Mouse (Mus musculus) layer of hippocampus, postnatal 14 days (tissue): Measurements from ENCODE around the gene Emp1. TPM values are rescaled to one million over a fixed set of nuclear protein-coding genes. Genes with fewer than 3 reads are reported as not detected.

Source experiments
- DNase-seq, 2 experiments: peaks; one replicate each; pipeline ENCODE4 v3.0.0; 2021 to 2022; ENCODE audit warnings: low spot score in 2 of 2, mixed read lengths in 1 of 2
- total RNA-seq, 2 experiments: library from RNA; stranded (reverse); gene quantifications; 2 replicates each; pipeline ENCODE4 v1.2.3; 2021

The Emp1 gene
- total RNA-seq, 2 experiments from 2014 or later: 2.8 to 6.2 TPM

DNA sequence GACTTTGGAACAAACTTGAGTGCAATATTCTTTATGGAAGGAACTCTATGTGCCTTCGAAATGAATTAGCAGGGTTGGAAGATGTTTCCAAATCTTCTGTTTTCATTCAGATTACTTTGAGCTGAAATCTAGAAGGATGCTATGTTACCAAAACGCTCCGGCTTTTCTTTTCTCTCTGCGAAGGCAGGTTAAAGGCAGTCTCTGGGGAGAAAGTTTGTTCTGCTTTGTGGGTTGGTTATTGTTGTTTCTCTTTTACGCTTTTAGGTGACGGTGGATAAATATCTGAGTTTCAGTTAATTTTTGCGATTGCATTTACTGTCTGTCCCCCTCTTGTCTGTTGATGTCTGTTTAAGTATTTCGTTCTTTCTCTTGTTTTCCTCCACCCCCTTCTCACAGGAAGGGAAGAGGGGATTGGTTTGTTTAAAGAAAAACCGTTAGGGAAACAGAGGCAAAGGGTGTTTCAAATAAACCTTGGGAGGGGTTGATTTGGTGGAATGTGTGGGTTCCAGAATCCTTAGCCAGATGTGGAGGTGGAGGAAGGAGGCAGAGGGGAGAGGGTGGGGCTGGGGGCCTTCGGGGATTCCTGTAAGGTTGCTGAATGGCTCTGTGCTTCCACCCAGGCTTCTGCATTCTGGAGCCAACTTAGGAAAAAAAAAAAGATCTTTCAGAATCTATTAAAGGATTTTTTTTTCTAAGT, 1.1 kb downstream of the Emp1 start:
- DNase-seq: no peak

DNA sequence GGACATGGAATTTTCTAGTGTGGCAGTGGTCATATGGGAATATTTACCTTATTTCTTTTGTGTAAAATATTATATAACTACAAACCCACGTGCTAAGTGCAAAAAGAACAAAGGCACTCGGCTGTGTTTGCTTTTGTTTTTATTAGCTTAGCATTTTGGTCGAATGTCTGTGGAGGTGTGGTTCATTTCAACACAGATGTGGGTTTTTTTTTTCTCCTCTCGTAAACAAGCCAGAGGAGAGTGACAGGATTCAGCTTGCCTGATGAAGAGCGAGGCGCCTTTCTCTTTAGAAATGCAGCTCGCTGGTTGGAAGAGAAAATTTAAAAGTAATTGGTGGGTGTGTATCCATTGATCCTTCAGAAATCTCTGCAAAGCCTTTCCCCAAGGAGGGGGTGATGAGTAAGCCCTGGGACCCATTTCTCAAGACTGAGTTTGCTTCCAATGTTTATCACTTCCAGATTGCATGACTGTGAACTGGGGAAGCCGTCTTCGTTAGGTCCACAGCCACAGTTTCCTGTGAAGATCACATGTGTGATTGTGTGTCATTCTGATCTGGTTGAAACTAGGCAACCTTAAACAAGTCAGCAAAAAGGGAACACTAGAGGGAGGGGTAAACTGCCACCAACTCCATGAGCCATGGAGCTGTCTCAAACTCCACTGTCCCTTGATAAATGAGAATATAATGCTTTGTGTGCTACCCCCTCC, 1.8 kb downstream of the Emp1 start:
- DNase-seq: no peak

DNA sequence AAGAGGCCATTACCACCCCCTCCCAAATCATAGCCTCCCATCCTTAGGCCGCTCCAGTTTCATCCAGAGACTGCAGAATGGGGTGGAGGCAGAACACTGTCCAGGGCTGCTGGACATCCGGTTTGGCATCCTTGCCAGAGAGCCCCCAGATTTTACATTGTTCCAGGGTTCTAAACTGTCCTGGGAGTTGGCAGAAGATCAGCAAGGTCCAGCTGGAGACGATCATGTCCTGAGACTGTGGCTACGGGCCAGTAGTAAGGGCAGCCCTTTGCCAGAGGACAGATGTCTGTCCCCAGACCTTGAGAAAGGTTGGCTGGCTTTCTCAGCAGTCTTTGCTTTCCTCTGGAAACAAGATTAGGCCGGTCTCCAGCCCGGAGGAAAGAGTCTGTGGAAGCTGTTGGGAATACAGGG, 2.6 kb downstream of the Emp1 start:
- no peak for DNase-seq

DNA sequence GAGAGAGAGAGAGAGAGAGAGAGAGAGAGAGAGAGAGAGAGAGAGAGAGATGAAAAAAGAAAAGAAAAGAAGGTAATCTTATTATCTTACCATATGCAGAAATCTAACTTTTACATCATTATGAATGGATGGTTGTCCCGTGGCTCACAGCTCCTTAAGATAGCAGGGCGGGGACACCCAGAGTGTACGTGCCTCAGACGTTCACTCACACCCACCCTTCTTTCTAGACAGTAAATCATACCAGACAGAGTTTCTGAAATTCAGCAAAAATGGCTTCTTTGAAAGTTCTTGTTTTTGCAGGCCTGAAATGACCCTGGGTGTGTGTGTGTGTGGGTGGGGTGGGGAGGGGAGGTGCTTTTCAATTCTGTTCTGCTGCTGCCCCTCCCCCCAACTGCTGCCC, 3.3 kb downstream of the Emp1 start:
- no peak for DNase-seq

DNA sequence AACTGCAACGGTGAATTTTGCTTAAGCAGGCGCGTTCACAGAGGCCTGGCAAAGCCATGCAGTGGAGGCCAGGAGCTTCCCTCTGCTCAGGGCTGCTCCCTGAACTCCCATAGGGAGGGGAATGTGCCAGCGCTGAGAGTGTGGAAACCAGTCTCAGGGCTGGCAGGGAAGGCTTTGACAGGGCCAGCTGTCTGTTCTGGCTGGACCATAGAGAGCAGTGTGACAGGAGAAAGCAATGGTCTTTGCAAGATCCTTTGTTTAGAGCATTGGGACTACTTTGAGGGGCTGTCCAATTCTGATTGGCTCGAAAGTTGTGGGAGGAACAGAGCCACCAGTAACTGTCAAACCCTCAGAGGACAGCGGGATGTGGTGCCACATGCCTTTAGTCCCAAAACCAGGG, 5.9 kb downstream of the Emp1 start:
- peak in 1 of 2 experiments; percentile 35 for DNase-seq

DNA sequence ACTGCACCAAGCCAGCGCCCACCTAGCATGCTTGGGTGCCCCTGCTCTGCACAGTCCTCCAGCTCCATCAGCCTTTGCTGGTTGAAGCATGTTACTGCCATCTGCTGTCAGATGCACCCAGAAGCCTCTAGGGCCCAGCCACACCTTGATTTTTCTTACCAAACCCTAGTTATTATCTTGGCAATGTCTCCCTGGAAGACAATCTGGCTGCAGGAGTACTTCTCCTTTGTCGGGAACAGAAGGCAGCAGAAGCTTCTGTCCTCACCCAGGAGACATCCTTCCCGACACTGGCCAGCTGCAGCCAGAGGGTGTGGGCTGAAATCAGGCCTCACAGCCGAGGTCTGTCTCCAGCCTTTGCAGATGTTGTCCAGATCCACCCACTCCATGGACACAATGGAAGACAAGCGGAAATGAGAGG, 7.2 kb downstream of the Emp1 start:
- DNase-seq: peak; percentile 45 to 47

DNA sequence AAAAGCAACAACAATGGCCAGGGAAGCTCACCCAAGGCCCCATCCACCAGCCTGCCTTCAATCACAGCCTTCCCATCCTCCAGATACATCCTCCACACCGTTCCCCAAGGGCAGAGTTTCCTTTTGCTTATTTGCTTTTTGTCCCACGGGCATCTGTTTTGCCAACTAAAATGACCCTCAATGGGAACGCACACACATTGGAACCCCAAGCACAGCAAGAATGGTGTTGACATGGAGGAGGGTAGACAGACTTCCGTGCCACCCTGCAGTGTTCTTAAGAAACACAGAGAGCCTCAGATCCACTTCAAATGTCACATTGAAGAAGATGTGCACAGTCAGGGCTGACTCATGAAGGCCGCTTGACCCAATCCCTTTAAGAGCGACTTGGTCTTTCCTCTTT, 8.6 kb downstream of the Emp1 start:
- DNase-seq: no peak

DNA sequence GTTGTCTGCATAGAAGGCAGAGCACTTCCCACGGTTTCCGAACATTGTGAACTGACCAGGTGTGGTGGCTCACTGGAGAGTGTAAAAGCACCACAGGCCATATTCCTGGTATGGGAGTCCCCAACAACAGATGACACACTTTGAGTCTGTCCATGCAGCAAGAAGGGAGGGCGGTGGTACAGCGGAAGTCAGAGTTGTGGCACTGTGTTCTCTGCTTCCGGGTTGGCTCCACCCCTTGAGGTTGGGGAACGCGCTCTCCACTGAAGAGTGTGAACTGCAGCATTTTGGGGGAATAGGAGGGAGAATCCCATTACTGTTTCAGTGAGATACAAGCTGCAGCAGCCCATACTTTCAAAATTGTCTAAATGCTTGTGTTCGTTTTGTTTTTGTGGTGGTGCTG, 11.0 kb downstream of the Emp1 start:
- DNase-seq: no peak

DNA sequence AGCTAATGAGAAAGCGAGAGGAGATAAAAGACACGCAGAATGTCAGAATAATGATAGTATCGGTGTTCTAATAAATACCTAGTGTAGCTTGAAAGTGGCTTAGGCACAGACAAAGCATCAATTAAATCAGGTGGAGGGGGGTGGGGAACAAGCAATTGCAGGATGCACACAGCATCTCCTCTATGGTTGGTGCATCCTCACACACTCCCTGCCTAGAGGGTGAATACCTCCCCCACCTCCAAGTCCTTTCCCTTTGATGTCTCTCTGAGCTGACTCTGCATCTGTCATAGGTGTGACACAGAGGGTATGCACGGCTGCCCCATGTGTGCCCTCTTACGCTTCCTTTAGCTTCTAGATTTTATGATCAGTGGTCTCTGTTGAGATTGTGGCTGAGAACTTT, 13.5 kb downstream of the Emp1 start:
- DNase-seq: no peak

DNA sequence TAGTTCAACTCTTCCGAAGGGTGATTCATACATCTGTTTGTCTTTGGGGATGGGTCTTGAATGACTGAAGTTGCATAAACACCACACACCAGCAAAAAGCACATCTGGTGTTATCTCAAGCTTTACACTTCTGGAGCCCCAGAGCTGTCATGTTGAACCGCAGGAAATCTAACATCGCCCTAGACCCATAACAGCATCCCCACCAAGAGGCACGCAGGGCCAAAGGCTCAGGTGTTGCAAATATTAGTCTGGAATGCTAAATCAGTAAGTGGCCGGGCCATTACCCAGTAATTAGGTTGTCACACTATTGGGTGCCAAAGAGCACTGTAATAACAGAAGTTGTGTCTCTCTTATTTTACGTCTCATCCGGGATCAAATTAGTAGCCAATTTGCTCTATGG, 13.9 kb downstream of the Emp1 start:
- DNase-seq: no peak

DNA sequence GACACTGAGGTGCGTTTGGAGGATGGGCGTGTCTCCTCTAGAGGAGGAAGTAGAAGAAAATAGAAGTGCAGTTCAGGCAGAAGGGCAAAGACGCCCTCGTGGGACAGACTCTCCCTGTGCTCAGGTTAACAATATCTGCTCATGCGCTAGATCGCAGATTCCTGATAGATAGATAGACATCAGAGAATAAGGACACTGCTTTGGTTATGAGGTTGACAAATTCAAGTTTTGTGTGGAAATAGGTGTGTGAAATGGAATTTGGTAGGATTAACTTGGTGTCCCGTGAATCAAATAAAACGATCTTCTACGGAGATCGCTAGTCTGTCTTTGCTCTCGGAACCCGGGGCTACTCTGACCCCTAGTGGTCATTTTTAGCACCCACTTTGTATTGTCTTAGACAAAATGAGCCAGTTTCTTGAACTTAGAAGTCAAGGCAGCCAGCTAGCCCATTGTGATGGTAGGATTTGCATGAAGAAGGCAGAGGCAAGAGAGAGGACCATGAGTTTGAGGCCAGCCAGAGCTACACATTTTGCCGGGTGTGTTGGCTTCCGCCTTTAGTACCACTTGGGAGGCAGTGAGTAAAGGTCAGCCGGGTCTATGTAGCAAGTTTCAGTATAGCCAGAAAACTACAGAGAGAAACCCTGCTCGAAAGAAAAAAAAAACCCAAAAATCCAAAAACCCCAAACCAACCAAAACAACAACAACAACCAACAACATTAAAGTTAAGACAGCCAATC, 15.4 kb downstream of the Emp1 start:
- DNase-seq: peak; percentile 50 to 78

DNA sequence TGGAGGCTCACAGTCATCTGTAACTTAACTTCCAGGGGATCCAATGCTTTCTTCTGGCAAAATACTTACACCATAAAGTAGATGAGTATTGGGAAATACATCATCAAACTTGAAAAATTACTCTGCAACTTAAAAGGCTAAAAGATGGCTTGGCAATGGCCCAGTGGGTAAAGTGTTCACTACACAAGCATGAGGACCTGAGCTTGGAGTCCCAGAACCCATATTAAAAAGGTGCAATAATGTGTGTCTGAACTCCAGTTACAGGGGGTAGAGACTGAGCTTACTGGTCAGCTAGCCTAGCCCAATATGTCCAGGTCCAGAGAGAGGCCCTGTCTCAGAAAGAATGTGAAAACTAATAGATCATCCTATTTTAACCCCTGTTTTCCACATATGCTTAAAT, 21.6 kb downstream of the Emp1 start:
- DNase-seq: no peak

DNA sequence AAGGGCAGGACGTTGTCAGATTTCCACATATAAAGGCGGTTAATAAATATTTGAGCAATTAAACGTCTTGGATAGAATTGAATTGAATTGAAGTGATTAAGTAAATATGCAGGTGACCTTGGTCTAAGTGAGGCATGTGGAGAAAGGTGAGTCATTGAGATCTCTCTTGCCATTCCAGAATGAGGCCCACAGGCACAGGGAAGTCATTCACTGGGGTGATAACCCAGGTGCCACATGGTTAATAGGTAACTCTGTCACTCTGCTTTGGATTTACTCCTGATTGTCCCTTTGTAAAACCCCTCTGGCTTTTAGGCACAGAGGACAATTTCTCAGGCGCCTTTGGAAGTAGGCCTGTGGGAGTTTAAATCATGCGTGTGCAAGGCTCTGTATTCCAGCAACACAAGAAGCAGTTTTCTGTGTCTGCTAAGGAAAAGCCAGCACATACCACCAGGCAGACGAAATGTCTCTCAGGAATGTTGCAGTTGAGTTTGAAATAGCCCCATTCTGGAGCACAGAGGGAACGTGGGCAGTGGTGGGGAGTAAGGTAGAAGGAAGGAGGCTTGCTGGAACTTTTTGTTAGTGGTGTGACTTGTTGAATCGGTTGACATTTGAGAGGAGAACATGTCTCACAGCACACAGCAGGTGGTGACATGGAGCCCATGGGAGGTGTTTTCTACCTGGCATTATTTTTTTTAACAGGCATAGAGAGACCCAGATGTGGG, 23.6 kb downstream of the Emp1 start:
- no peak for DNase-seq

DNA sequence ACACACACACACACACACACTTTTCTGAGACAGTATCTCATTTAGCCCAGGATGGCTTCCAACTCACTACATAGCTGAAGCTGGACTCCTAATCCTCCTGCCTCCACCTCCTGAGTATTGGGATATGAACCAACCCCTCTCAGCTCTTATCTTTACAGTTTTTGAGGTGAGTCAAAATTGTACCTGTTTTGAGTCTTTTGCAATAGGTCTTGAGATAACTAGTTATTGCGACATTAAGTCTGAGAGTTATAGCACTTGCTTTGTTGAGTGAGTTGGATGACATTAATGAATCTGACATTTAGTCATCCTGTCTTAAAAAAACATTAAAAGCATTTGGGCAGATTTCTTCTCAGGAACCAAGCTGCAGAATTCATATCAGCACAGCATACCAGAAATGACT, 25.3 kb downstream of the Emp1 start:
- DNase-seq: no peak

DNA sequence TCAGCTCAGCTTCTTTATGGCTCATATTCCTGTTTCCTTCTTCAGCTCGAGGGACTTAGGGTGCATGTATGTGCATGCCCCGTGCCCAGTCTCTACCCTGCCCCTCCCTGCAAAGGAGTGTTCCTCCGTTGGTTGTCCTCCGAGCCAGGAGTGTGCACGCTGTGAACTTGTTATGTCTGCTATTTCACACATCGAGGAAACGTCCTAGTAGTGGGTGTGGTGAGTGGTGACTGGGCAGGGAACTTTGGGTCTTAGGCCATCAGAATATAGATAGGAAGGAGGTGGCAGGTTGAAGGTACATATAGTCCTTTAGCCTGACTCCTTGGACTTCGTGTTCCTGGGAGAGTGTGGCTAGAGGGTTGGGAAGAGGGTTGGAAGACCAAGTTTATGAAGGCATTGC, 26.4 kb downstream of the Emp1 start:
- no peak for DNase-seq

DNA sequence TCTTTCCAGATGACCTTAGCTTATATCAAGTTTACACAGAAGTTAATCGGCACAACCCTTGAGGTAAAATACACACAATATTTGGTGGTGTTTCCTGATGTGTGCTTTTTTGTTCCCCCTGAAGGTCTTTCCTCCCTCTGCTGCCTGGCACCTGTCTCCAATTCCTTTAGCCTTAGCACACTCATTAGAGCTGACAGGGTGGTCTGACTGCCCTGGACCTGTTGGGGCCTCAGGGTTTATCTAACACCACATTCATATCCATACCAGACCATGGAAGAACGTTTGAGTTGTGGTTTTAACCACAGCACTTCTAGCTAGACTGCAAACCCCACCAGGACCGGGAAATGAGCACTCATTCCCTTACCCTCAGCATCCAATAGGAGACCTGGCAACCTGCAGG, 28.1 kb downstream of the Emp1 start:
- no peak for DNase-seq

DNA sequence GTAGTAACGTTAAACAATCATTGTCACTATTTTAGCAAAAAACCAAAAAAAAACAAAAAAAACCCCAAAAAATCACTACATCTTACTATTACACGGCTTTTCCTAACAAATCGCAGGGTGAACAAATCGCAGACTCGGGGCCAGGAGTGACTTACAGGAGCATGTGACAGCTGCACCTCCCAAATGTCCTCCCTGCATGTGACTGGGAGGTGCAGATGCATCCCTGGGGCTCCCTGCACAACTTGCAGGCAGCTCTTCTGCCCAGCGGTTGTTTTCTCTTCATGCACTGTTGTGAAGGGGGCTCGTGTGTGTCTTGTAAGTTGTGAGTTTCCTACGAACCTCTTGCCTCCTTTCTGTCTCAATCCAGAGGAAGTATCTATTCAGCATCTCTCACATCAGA, 33.0 kb downstream of the Emp1 start:
- no peak for DNase-seq

DNA sequence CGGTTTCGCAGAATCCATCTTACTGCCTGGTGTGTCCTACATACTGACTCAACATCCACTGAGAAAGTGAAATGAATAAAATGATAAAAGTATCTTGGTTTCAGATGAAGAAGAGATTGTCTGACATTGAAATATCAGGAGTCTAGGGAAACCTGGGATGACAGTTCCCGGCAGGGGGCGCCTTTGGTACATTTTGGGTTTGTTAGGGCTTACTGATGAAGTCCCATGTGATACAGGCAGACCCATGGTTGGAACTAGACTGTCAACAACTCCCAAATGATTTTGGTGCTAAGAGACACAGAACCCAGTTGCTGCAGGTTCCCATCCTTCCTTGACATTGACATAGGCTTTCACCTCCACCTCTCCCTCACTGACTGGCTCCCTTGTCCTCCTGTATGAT, 34.7 kb downstream of the Emp1 start:
- DNase-seq: no peak

DNA sequence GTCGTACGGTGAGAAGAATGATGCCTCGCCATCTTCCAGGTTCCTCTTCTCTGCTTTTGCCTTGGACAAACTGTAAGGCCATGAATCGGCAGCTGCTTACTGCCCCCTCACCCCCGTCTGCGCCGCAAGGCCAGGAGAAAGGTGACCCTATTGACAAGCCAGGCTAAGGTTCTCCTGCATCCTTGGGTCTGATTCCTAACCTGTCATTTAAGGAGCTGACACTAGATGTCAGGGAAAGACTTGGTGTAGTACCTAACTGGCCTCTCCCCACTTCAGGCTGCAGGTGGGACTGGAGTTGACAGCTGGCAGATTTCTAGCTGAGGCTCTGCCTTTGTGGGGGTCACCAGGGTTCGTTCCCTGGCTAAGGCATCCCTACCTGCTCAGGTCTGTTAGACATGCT, 35.4 kb downstream of the Emp1 start:
- no peak for DNase-seq

DNA sequence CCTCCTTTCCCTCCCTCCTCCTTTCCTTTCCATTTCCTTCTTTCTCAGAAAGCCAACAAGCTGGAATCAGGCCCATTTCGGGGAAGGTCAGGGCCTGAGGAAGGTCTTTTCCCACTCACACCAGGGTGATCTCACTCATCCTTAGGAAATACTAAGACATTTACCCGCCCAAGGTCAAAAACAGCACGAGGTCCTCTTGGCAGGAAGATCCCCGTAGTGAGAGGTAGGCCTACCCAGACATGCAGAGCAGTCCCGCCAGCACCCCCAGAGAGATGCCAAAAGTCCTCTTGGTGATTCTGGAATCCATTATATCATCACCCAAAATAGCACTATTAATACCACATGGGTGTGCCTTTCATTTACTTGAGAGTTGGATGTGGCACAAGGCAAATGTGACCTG, 36.5 kb downstream of the Emp1 start:
- DNase-seq: no peak

DNA sequence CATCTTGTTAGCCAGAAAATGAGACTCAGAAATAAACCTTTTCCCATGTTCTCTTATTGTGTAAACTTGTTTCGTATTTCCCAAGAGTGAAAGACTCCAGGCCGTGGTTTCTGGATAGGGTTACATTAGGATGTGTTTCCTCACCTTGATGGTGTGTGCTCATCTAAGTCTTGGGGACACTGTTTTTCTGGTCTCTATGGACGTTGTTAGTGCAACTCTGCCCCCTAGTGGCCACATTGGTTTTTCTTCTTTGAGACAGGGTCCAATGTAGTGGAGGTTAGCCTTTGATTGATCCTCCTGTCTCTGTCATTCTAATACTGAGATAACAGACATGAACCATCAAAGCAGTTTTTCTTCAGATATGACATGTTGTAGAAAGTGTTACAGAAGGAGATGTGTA, 38.0 kb downstream of the Emp1 start:
- DNase-seq: peak; percentile 52 to 71

DNA sequence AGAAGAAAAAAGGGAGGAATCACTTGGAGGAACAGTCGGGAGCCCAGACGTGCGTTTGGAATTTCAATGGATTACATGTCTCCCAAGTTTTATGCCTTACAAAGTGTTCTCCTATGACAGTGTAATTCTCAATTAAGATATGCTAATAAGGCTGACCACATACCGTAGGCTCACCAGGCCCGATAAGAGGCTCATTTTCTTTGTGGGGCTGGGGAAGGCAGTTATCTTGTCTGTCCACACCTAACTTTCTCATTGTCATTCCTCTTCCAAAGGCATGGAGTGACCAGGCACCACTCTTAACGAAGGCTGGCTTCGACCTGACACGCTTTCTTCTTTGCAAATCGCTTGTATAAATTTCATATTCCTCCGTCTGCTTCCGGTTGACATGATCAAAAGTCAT, 42.7 kb downstream of the Emp1 start:
- DNase-seq: no peak
